Mouse (Mus musculus) liver, embryonic 15.5 days (tissue): ENCODE data around the gene Eipr1. TPM values are rescaled to one million over a fixed set of nuclear protein-coding genes. Genes with fewer than 3 reads are reported as not detected.

ENCODE experiments used
- ATAC-seq: fragments of 200-750 bp; cut with Nextera tagmentation; 2 replicates; pipeline ENCODE4 v1.8.0; 2017; ENCODE audit warnings: moderate number of reproducible peaks, mild to moderate bottlenecking, moderate library complexity; ENCODE audit not compliant: insufficient read depth
- H3K27ac ChIP-seq: fragments of 300-500 bp; sonication (generic); replicated peaks from 2 replicates; pipeline ENCODE4 v1.5.1; 2015; ENCODE audit warnings: mild to moderate bottlenecking, inconsistent platforms
- H3K27me3 ChIP-seq: fragments of 300-500 bp; sonication (generic); 2 replicates; pipeline ENCODE4 v1.6.1; 2015; ENCODE audit warnings: mild to moderate bottlenecking, inconsistent platforms
- H3K36me3 ChIP-seq: fragments of 300-500 bp; sonication (generic); replicated peaks from 2 replicates; pipeline ENCODE4 v1.6.1; 2015; ENCODE audit warnings: moderate library complexity, mild to moderate bottlenecking, inconsistent platforms
- H3K4me1 ChIP-seq: fragments of 300-500 bp; sonication (generic); replicated peaks from 2 replicates; pipeline ENCODE4 v1.6.1; 2015; ENCODE audit warnings: inconsistent platforms
- H3K4me2 ChIP-seq: fragments of 300-500 bp; sonication (generic); 2 replicates; pipeline ENCODE4 v1.6.1; 2015; ENCODE audit warnings: moderate library complexity, mild to moderate bottlenecking, inconsistent platforms
- H3K4me3 ChIP-seq: fragments of 300-500 bp; sonication (generic); replicated peaks from 2 replicates; pipeline ENCODE4 v1.5.1; 2015; ENCODE audit warnings: mild to moderate bottlenecking, inconsistent platforms
- H3K9ac ChIP-seq: fragments of 300-500 bp; sonication (generic); 2 replicates; pipeline ENCODE4 v1.6.1; 2015; ENCODE audit warnings: moderate library complexity, mild to moderate bottlenecking, inconsistent platforms
- H3K9me3 ChIP-seq: fragments of 300-500 bp; sonication (generic); replicated peaks from 2 replicates; pipeline ENCODE4 v1.6.1; 2016; ENCODE audit warnings: inconsistent platforms
- WGBS: fragments of 180-500 bp; shearing (Covaris S2); methylation state at CpG from one replicate; pipeline ENCODE4 v1.1.7; 2015; ENCODE audit warnings: mixed read lengths; ENCODE audit not compliant: insufficient replicate concordance; 5-methylcytosine and 5-hydroxymethylcytosine counted together
- polyA plus RNA-seq: library from polyadenylated mRNA; unstranded; fragments of >200 nt; fragmentation: Nextera tagmentation; extraction: Ambion mirVana; gene quantifications from 2 replicates; pipeline ENCODE4 v1.2.1, GENCODE M21; 2015

Eipr1 gene
- polyA plus RNA-seq, 1 experiment from 2014 or later: 27.1 TPM

DNA sequence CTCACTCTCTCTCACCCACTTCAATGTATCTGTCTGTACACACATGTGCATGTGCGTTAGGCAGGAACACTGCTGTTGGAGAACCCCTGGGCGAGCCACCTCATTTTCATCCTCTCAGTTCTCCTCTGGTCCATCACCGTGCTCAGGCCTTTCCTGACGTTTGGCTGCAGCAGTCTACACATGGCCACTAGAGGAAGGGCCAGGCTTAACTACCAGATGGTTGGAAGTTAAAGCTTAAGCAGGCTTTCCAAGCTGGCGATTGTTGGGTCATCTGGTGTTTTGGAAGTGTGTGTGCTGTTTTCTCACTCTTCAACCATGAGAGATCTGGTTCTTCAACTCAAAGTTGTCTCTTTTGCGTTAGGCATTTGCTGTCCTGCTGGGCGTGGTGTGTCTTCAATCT, 71.9 kb downstream of the Eipr1 start:
- H3K36me3 ChIP-seq: no peaks in the 10 kb centered on the region
- no peaks in the 10 kb centered on the region for H3K27me3 ChIP-seq
- H3K9ac ChIP-seq: no peak overlapping the region
- H3K4me3 ChIP-seq: no peak overlapping the region
- H3K4me1 ChIP-seq: no peaks in the 10 kb centered on the region
- no peak for ATAC-seq
- no peaks in the 10 kb centered on the region for H3K9me3 ChIP-seq
- 69% methylated on average over 7 of the region's 7 CpGs for WGBS
- H3K27ac ChIP-seq: no peak overlapping the region
- no peak overlapping the region for H3K4me2 ChIP-seq

GRCm38 (mm10) chr12:28829502-28829901, 77.9 kb downstream of the Eipr1 start:
- H3K36me3 ChIP-seq: no peaks in the 10 kb centered on the region
- 58% methylated on average over 3 of the region's 3 CpGs for WGBS

DNA sequence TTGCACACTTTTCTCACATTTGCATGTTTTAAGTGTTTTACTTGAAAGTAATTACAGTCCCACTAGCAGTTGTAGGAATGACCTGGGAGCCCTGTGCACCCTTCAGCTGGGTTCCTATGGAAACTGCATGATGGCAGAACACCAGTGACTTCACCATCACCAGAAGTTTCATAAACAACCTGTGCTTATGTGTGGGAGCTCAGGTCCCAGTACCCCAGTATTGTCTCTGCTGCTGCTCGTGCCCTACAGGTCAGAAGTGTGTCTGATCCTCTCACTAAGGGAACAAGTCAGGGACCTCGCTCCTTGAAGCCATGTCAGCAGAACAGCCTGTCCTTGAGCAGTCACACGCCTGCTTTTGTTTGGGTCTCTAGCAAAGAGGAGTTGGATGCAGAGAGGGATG, 78.9 kb downstream of the Eipr1 start:
- H3K27me3 ChIP-seq: no peaks in the 10 kb centered on the region
- H3K4me3 ChIP-seq: no peak overlapping the region
- H3K36me3 ChIP-seq: no peaks in the 10 kb centered on the region
- no peak overlapping the region for H3K9ac ChIP-seq
- 63% methylated on average over 3 of the region's 3 CpGs for WGBS
- H3K4me2 ChIP-seq: no peak overlapping the region
- no peaks in the 10 kb centered on the region for H3K9me3 ChIP-seq
- ATAC-seq: no peak
- H3K27ac ChIP-seq: no peak overlapping the region
- H3K4me1 ChIP-seq: no peaks in the 10 kb centered on the region

More at GRCm38 (mm10) chr12:28829502-28829901, 77.9 kb downstream of the Eipr1 start:
- H3K9me3 ChIP-seq: no peaks in the 10 kb centered on the region
- H3K4me3 ChIP-seq: no peak overlapping the region
- H3K27ac ChIP-seq: no peak overlapping the region
- H3K27me3 ChIP-seq: no peaks in the 10 kb centered on the region
- no peak for ATAC-seq
- H3K9ac ChIP-seq: no peak overlapping the region
- no peaks in the 10 kb centered on the region for H3K4me1 ChIP-seq
- no peak overlapping the region for H3K4me2 ChIP-seq

GRCm38 (mm10) chr12:28831066-28831733, 79.6 kb downstream of the Eipr1 start:
- Histone ChIP-seq H3K27me3 (no peaks in the 10 kb centered on the region), H3K9me3 (no peaks in the 10 kb centered on the region), H3K27ac (no peak overlapping the region), H3K4me3 (no peak overlapping the region), H3K9ac (no peak overlapping the region), H3K4me1 (no peaks in the 10 kb centered on the region), H3K4me2 (no peak overlapping the region), H3K36me3 (no peaks in the 10 kb centered on the region)
- WGBS: 53% methylated on average over 7 of the region's 7 CpGs
- no peak for ATAC-seq

DNA sequence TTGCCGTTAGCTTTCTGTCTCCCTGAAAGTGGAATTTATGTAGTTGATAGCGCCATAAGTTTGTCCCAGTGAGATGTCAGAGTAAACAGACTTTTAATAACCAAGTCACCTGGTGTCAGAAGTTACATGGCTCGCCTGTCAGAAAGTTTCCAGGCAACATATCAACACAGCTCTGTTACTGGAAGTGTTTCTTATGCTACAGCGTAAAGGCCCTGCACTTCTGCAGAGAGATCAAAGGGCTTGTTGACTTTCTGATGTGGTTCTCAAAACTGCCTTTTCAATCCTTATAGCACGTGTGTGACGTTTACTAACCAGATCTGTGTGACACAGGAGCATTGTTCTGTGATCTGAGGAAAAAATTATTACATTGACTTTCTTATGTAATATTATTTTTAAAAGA, 82.7 kb downstream of the Eipr1 start:
- WGBS: 58% methylated on average over 6 of the region's 6 CpGs
- Histone ChIP-seq H3K9me3 (no peaks in the 10 kb centered on the region), H3K4me1 (no peaks in the 10 kb centered on the region), H3K4me3 (no peak overlapping the region), H3K36me3 (no peaks in the 10 kb centered on the region), H3K9ac (no peak overlapping the region), H3K27me3 (no peaks in the 10 kb centered on the region), H3K27ac (no peak overlapping the region), H3K4me2 (no peak overlapping the region)
- no peak for ATAC-seq

GRCm38 (mm10) chr12:28835683-28836082, 84.1 kb downstream of the Eipr1 start:
- no peaks in the 10 kb centered on the region for H3K9me3 ChIP-seq
- H3K4me3 ChIP-seq: no peak overlapping the region
- no peaks in the 10 kb centered on the region for H3K27me3 ChIP-seq
- no peaks in the 10 kb centered on the region for H3K36me3 ChIP-seq
- ATAC-seq: no peak
- no peak overlapping the region for H3K4me2 ChIP-seq
- no peaks in the 10 kb centered on the region for H3K4me1 ChIP-seq
- 72% methylated on average over 3 of the region's 3 CpGs for WGBS
- no peak overlapping the region for H3K9ac ChIP-seq
- no peak overlapping the region for H3K27ac ChIP-seq

GRCm38 (mm10) chr12:28838268-28838667, 86.7 kb downstream of the Eipr1 start:
- ATAC-seq: no peak
- no peaks in the 10 kb centered on the region for H3K9me3 ChIP-seq
- H3K4me2 ChIP-seq: no peak overlapping the region
- no peak overlapping the region for H3K9ac ChIP-seq
- no peaks in the 10 kb centered on the region for H3K27me3 ChIP-seq
- no peaks in the 10 kb centered on the region for H3K4me1 ChIP-seq
- H3K27ac ChIP-seq: no peak overlapping the region
- H3K4me3 ChIP-seq: no peak overlapping the region
- WGBS: 70% methylated on average over 4 of the region's 4 CpGs
- no peaks in the 10 kb centered on the region for H3K36me3 ChIP-seq

GRCm38 (mm10) chr12:28838971-28839370, 87.4 kb downstream of the Eipr1 start:
- Histone ChIP-seq H3K27me3 (no peaks in the 10 kb centered on the region), H3K4me2 (no peak overlapping the region), H3K9me3 (no peaks in the 10 kb centered on the region), H3K27ac (no peak overlapping the region), H3K9ac (no peak overlapping the region), H3K36me3 (no peaks in the 10 kb centered on the region), H3K4me3 (no peak overlapping the region), H3K4me1 (no peaks in the 10 kb centered on the region)
- 74% methylated on average over 7 of the region's 7 CpGs for WGBS
- no peak for ATAC-seq

GRCm38 (mm10) chr12:28841179-28841698, 89.6 kb downstream of the Eipr1 start:
- Histone ChIP-seq H3K4me1 (no peaks in the 10 kb centered on the region), H3K27ac (no peak overlapping the region), H3K4me3 (no peak overlapping the region), H3K36me3 (no peaks in the 10 kb centered on the region), H3K4me2 (no peak overlapping the region), H3K9ac (no peak overlapping the region), H3K9me3 (no peaks in the 10 kb centered on the region), H3K27me3 (no peaks in the 10 kb centered on the region)
- 77% methylated on average over 5 of the region's 5 CpGs for WGBS
- ATAC-seq: no peak

DNA sequence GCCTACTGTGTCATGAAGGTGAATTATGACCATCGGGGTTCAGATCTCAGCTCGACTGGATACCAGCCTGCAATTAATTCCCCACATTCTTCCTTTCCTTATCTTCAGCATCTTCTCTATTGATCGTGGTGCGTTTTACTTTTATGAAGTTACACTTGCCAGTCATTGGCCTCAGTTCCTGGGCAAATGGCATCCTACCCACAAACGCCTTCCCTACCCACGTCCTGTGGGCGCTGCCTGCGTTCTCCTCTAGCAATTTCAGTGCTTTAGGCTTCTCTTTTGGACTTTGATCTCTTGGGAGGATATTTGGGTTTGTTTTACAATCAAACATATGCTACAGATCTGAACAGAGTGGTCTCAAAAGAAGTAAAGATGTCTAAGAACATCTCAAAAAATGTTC, 94.2 kb downstream of the Eipr1 start:
- WGBS: 64% methylated on average over 8 of the region's 8 CpGs
- no peak for ATAC-seq

GRCm38 (mm10) chr12:28847401-28847800, 95.8 kb downstream of the Eipr1 start:
- no peak for ATAC-seq
- WGBS: 51% methylated on average over 6 of the region's 6 CpGs

More for the DNA sequence above, 94.2 kb downstream of the Eipr1 start:
- H3K27me3 ChIP-seq: no peaks in the 10 kb centered on the region
- H3K9ac ChIP-seq: no peak overlapping the region
- H3K4me1 ChIP-seq: no peaks in the 10 kb centered on the region
- no peak overlapping the region for H3K27ac ChIP-seq
- H3K9me3 ChIP-seq: no peaks in the 10 kb centered on the region
- no peak overlapping the region for H3K4me3 ChIP-seq
- H3K4me2 ChIP-seq: no peak overlapping the region
- H3K36me3 ChIP-seq: no peaks in the 10 kb centered on the region

More at GRCm38 (mm10) chr12:28847401-28847800, 95.8 kb downstream of the Eipr1 start:
- Histone ChIP-seq H3K36me3 (no peaks in the 10 kb centered on the region), H3K27me3 (no peaks in the 10 kb centered on the region), H3K4me2 (no peak overlapping the region), H3K27ac (no peak overlapping the region), H3K4me3 (no peak overlapping the region), H3K9me3 (no peaks in the 10 kb centered on the region), H3K9ac (no peak overlapping the region), H3K4me1 (no peaks in the 10 kb centered on the region)
